Mouse (Mus musculus) limb, embryonic 13.5 days (tissue): ENCODE data around the gene Hoxa7. TPM values are rescaled to one million over a fixed set of nuclear protein-coding genes. Genes with fewer than 3 reads are reported as not detected.
A peak's percentile ranks its signal among the peaks of the same experiment; 100 is the strongest.

Experiments
- ATAC-seq: fragments of 200-750 bp; cut with Nextera tagmentation; 2 replicates; pipeline ENCODE4 v1.8.0; 2017; ENCODE audit warnings: low read depth, moderate number of reproducible peaks, moderate TSS enrichment; ENCODE audit not compliant: low FRiP score
- H3K27ac ChIP-seq: fragments of 300-500 bp; sonication (generic); 2 replicates; pipeline ENCODE4 v1.5.1; 2015; ENCODE audit warnings: inconsistent platforms, mild to moderate bottlenecking, moderate library complexity
- H3K27me3 ChIP-seq: fragments of 300-500 bp; sonication (generic); 2 replicates; pipeline ENCODE4 v1.6.1; 2015; ENCODE audit warnings: mild to moderate bottlenecking, inconsistent platforms
- H3K36me3 ChIP-seq: fragments of 300-500 bp; sonication (generic); 2 replicates; pipeline ENCODE4 v1.6.1; 2015; ENCODE audit warnings: inconsistent platforms, mild to moderate bottlenecking, moderate library complexity
- H3K4me1 ChIP-seq: fragments of 300-500 bp; sonication (generic); 2 replicates; pipeline ENCODE4 v1.6.1; 2015; ENCODE audit warnings: inconsistent platforms
- H3K4me2 ChIP-seq: fragments of 300-500 bp; sonication (generic); replicated peaks from 2 replicates; pipeline ENCODE4 v1.6.1; 2015; ENCODE audit warnings: inconsistent platforms, mild to moderate bottlenecking, moderate library complexity
- H3K4me3 ChIP-seq: fragments of 300-500 bp; sonication (generic); 2 replicates; pipeline ENCODE4 v1.5.1; 2015; ENCODE audit warnings: moderate library complexity, mild to moderate bottlenecking, inconsistent platforms
- H3K9ac ChIP-seq: fragments of 300-500 bp; sonication (generic); 2 replicates; pipeline ENCODE4 v1.6.1; 2015; ENCODE audit warnings: mild to moderate bottlenecking, inconsistent platforms
- H3K9me3 ChIP-seq: fragments of 300-500 bp; sonication (generic); 2 replicates; pipeline ENCODE4 v1.6.1; 2016; ENCODE audit warnings: inconsistent platforms
- WGBS: fragments of 180-500 bp; shearing (Covaris S2); methylation state at CpG from one replicate; pipeline ENCODE4 v1.1.7; 2015; 5-methylcytosine and 5-hydroxymethylcytosine counted together
- polyA plus RNA-seq: library from polyadenylated mRNA; unstranded; fragments of >200 nt; fragmentation: Nextera tagmentation; extraction: Ambion mirVana; gene quantifications from 2 replicates; pipeline ENCODE4 v1.2.1, GENCODE M21; 2015

Hoxa7 gene
- polyA plus RNA-seq, 1 experiment from 2014 or later = 13.1 TPM

GRCm38 (mm10) chr6:52234428-52235140, 12.9 kb upstream of the Hoxa7 start:
- Histone ChIP-seq H3K4me2 (peak overlapping the region; percentile 75), H3K4me1 (peaks cover 22% of the 10 kb centered on the region), H3K27ac (peak overlapping the region; percentile 100), H3K9ac (peak overlapping the region; percentile 100), H3K36me3 (peaks cover 33% of the 10 kb centered on the region), H3K4me3 (peak overlapping the region; percentile 95), H3K9me3 (no peaks in the 10 kb centered on the region), H3K27me3 (no peaks in the 10 kb centered on the region)
- whole genome bisulfite sequencing = under 1% methylated on average over 61 of the region's 68 CpGs
- ATAC-seq = peak; percentile 68

- Histone ChIP-seq H3K4me1 (peaks cover 22% of the 10 kb centered on the region), H3K27me3 (no peaks in the 10 kb centered on the region), H3K4me2 (peak overlapping the region; percentile 75), H3K9ac (peak overlapping the region; percentile 100), H3K36me3 (peaks cover 35% of the 10 kb centered on the region), H3K4me3 (peak overlapping the region; percentile 95), H3K9me3 (no peaks in the 10 kb centered on the region), H3K27ac (peak overlapping the region; percentile 100)
- peak; percentile 45 for ATAC-seq
- WGBS = under 1% methylated on average over 70 of the region's 70 CpGs
Measured at GRCm38 (mm10) chr6:52233546-52234427, 12.1 kb upstream of the Hoxa7 start.

GRCm38 (mm10) chr6:52232984-52233545, 11.4 kb upstream of the Hoxa7 start:
- no peak for ATAC-seq
- no peaks in the 10 kb centered on the region for H3K27me3 ChIP-seq
- H3K9me3 ChIP-seq = no peaks in the 10 kb centered on the region
- H3K36me3 ChIP-seq = peaks cover 35% of the 10 kb centered on the region
- H3K4me3 ChIP-seq = peak overlapping the region; percentile 95
- H3K27ac ChIP-seq = peak overlapping the region; percentile 100
- H3K9ac ChIP-seq = peak overlapping the region; percentile 100
- H3K4me1 ChIP-seq = peaks cover 22% of the 10 kb centered on the region
- H3K4me2 ChIP-seq = peak overlapping the region; percentile 75
- 1% methylated on average over 23 of the region's 23 CpGs for WGBS

- H3K4me3 ChIP-seq = peak overlapping the region; percentile 95
- ATAC-seq = no peak
- peak overlapping the region; percentile 75 for H3K4me2 ChIP-seq
- H3K36me3 ChIP-seq = peaks cover 35% of the 10 kb centered on the region
- no peaks in the 10 kb centered on the region for H3K9me3 ChIP-seq
- under 1% methylated on average over 18 of the region's 18 CpGs for WGBS
- peaks cover 25% of the 10 kb centered on the region for H3K4me1 ChIP-seq
- peak overlapping the region; percentile 100 for H3K9ac ChIP-seq
- H3K27ac ChIP-seq = peak overlapping the region; percentile 100
- H3K27me3 ChIP-seq = no peaks in the 10 kb centered on the region
Measured at GRCm38 (mm10) chr6:52232568-52232965, 10.9 kb upstream of the Hoxa7 start.

- peak overlapping the region; percentile 100 for H3K27ac ChIP-seq
- peak overlapping the region; percentile 75 for H3K4me2 ChIP-seq
- ATAC-seq = no peak
- peaks cover 35% of the 10 kb centered on the region for H3K36me3 ChIP-seq
- under 1% methylated on average over 18 of the region's 18 CpGs for WGBS
- peak overlapping the region; percentile 95 for H3K4me3 ChIP-seq
- H3K9me3 ChIP-seq = no peaks in the 10 kb centered on the region
- peaks cover 28% of the 10 kb centered on the region for H3K4me1 ChIP-seq
- peak overlapping the region; percentile 100 for H3K9ac ChIP-seq
- no peaks in the 10 kb centered on the region for H3K27me3 ChIP-seq
Measured at GRCm38 (mm10) chr6:52231885-52232567, 10.4 kb upstream of the Hoxa7 start.

GRCm38 (mm10) chr6:52230516-52231165, 9.0 kb upstream of the Hoxa7 start, which contains the start of gene Hoxa9:
Gene Hoxa9 (minus strand): TSS chr6:52231089.
- peak within 1 kb of the TSS; percentile 100 for H3K9ac ChIP-seq
- no peaks in the 10 kb centered on the region for H3K9me3 ChIP-seq
- peak; percentile 25; the same call in 1 of the 2 replicates for ATAC-seq
- H3K4me1 ChIP-seq = peaks cover 19% of the 10 kb centered on the region
- under 1% methylated on average over 24 of the region's 36 CpGs for WGBS
- no peaks in the 10 kb centered on the region for H3K27me3 ChIP-seq
- H3K27ac ChIP-seq = peak within 1 kb of the TSS; percentile 100
- H3K4me3 ChIP-seq = peak within 1 kb of the TSS; percentile 95
- H3K36me3 ChIP-seq = peaks cover 31% of the 10 kb centered on the region
- H3K4me2 ChIP-seq = peak within 1 kb of the TSS; percentile 89

DNA sequence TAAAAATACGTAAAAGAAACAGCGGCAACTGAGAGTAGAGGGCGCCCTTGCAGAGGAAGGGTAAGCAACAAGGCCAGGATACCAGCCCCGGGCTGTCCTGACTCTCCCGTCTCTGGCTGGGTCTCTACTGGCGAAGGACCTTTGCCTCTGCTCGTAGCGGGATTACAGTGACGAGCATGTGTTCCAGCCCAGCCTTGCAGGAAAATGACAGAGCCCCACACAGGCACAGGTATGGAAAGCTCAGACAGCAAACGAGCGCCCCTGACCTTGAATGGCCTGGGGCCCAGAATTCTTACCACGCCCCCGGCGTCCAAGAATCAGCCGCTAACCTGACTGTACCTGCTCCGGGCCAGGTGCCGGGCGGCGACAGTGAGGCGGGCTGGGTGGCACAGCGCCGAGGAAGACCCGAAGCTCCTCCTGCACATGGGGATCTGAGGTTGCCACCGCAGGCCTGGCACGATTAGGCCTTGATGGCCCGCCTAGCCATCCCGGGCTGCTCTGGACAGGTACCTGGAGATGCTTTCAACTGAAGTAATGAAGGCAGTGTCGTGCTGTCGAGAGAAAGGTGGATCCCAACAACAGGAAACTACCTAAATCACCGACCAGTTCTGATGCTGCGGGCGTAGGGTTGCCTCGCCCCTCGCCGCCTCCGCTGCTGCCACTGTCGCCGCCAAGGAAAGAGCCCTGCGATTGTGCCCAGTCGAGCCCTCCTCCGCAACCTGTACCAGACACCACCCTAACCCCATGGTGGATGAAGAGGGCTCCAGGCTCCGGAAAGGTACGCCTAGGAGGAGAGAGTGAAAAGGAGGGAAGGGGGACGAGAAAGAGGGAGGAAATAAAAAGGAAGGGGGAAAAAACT, 8.1 kb upstream of the Hoxa7 start:
- Histone ChIP-seq H3K36me3 (peaks cover 40% of the 10 kb centered on the region), H3K9ac (peak overlapping the region; percentile 99), H3K4me2 (peak overlapping the region; percentile 89), H3K27ac (peak overlapping the region; percentile 99), H3K4me1 (peaks cover 12% of the 10 kb centered on the region), H3K27me3 (no peaks in the 10 kb centered on the region), H3K9me3 (no peaks in the 10 kb centered on the region), H3K4me3 (peak overlapping the region; percentile 95)
- WGBS = under 1% methylated on average over 44 of the region's 44 CpGs
- ATAC-seq = no peak

DNA sequence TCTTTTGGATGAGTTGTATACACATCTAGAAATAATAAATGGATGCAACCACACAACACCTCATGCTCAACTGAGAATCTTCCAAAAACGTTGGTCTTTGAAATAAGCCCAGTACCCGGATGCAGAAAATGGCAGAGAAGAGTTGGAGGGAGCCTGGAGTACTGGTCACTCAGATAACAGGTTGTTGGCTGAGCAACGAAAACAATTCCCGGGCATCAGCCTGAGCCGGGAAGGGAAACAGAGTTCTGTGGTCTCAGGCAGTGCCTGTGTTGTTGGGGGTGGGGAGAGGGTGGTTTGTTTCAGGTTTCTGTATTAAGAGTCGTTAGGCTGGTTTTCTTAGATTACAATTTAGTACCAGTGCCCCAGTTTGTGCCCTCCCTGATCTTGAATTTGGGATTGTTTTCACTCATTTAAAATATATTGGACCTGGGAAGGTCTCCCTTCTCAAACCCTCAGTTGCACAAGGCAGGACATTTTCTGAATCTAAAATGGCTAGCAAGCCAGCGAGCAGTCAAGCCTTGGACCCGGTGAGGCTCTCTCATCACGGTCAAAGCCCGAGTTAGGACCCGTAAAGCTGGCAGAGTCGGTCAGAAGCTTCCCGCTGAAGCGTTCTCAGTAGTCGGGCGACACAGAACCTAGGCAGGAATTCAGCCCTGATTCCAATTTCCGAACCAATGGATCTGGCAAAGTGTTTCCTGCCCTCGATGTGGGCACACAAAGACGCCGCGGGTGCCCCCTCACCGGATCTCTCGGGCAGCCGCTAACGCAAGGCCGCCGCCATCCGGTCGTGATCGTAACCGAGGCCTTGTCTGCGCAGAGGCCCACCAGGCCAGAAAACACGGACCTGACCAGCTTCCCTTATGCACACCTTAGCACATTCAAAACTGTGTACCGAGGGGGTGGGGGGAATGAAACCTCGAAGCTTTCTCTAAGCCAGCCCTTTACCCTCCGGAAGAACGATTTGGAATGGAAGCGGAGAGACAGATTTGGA, 7.1 kb upstream of the Hoxa7 start:
- no peaks in the 10 kb centered on the region for H3K27me3 ChIP-seq
- H3K27ac ChIP-seq = peak overlapping the region; percentile 99
- under 1% methylated on average over 38 of the region's 38 CpGs for WGBS
- peaks cover 41% of the 10 kb centered on the region for H3K36me3 ChIP-seq
- peaks cover 12% of the 10 kb centered on the region for H3K4me1 ChIP-seq
- H3K9me3 ChIP-seq = no peaks in the 10 kb centered on the region
- ATAC-seq = no peak
- H3K4me2 ChIP-seq = peak overlapping the region; percentile 89
- peak overlapping the region; percentile 99 for H3K9ac ChIP-seq
- H3K4me3 ChIP-seq = peak overlapping the region; percentile 95

GRCm38 (mm10) chr6:52227470-52228222, 6.0 kb upstream of the Hoxa7 start:
- H3K27ac ChIP-seq = peak overlapping the region; percentile 99
- WGBS = 3% methylated on average over 11 of the region's 11 CpGs
- no peaks in the 10 kb centered on the region for H3K9me3 ChIP-seq
- H3K4me1 ChIP-seq = peaks cover 12% of the 10 kb centered on the region
- H3K27me3 ChIP-seq = no peaks in the 10 kb centered on the region
- peak overlapping the region; percentile 93 for H3K4me2 ChIP-seq
- peaks cover 38% of the 10 kb centered on the region for H3K36me3 ChIP-seq
- H3K4me3 ChIP-seq = peak overlapping the region; percentile 86
- H3K9ac ChIP-seq = peak overlapping the region; percentile 99
- ATAC-seq = no peak
